Mouse (Mus musculus): ENCODE results near the gene Krtap4-2.

DNA sequence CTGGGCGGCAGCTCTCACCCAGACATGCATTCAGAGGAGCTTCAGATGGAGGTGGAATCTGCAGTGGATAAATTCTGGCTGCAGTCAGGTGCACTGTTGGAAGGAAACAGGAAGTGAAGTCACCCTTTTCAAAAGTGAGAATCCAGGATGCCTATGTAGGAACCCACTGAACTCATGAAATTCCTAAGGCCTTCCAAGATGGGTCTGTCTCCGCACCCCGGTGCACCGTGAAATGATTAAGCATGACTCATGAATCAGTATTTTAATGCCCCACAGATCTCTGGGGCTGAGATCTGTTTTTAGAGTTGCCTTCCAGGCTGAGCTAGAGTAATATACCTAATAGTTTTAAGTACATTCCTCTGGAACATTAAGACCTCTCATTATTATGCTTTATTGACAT lies 24.4 kb upstream of the Krtap4-2 start:
- TF ChIP-seq CTCF (IDR thresholded peaks at IDR 0.05; ENCODE audit: control insufficient read depth, insufficient read depth, insufficient replicate concordance, low read depth, low read length) (no peak), POLR2A (IDR thresholded peaks at IDR 0.05; ENCODE audit: control insufficient read depth, low read depth, low read length) (no peak)

All from testis, adult 2 months (tissue).